Mouse (Mus musculus): Measurements from ENCODE around the gene Rc3h1. TPM values are rescaled to one million over a fixed set of nuclear protein-coding genes. Genes with fewer than 3 reads are reported as not detected.

Rc3h1 gene
- total and polyA plus RNA-seq, 2 experiments from 2014 or later = 4.7 to 32.6 TPM

DNA sequence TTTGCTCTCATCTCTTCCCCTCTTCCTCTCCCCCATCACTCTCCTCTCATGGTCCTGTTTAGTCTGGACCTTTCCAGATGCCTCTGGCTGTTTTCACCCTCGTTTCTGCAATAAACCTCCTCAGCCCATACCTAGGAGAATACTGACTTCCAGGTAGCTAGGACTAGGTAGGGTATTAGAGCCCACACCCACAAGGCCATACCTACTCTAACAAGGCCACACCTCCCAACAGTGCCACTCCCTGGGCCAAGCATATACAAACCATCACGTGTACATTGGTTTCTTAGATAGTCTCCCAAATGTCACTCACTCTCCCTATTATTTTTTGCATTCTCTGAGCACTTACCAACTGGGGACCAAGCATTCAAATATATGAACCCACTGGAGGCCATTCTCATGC, 21.2 kb upstream of the Rc3h1 start:
- Histone ChIP-seq H3K4me2 (ENCODE audit: low read depth, low read length) (no peak overlapping the region), H3K4me3 (ENCODE audit: low read depth, low read length) (no peak overlapping the region), H3K36me3 (replicated peaks; ENCODE audit: control insufficient read depth, insufficient read depth, low read length) (no peaks in the 10 kb centered on the region), H3K9me3 (replicated peaks; ENCODE audit: control insufficient read depth, low read length) (no peaks in the 10 kb centered on the region), H3K27ac (ENCODE audit: low read depth) (no peak overlapping the region), H3K27me3 (ENCODE audit: control insufficient read depth, insufficient read depth, low read length) (no peaks in the 10 kb centered on the region), H3K4me1 (ENCODE audit: control insufficient read depth, insufficient read depth) (no peaks in the 10 kb centered on the region), H3K9ac (replicated peaks; ENCODE audit: low read depth, low read length) (no peak overlapping the region)
- TF ChIP-seq EP300 (IDR thresholded peaks at IDR 0.05; ENCODE audit: low read depth) (no peak), CTCF (IDR thresholded peaks at IDR 0.05; ENCODE audit: low read depth) (no peak)
- WGBS = 44% methylated on average over 2 of the region's 2 CpGs
- ATAC-seq (ENCODE audit: insufficient read depth, low read depth) = no peak
- no peak for DNase-seq (ENCODE audit: low spot score)

GRCm38 (mm10) chr1:160899701-160900100, 6.5 kb upstream of the Rc3h1 start:
- no peak overlapping the region for H3K9ac ChIP-seq (replicated peaks; ENCODE audit: low read depth, low read length)
- 21% methylated on average over 10 of the region's 10 CpGs for WGBS
- H3K27me3 ChIP-seq (ENCODE audit: control insufficient read depth, insufficient read depth, low read length) = no peaks in the 10 kb centered on the region
- H3K36me3 ChIP-seq (replicated peaks; ENCODE audit: control insufficient read depth, insufficient read depth, low read length) = no peaks in the 10 kb centered on the region
- H3K27ac ChIP-seq (ENCODE audit: low read depth) = peak overlapping the region; percentile 63
- DNase-seq (ENCODE audit: low spot score) (peak; percentile 57), ATAC-seq (ENCODE audit: insufficient read depth, low read depth) (peak; percentile 84)
- H3K9me3 ChIP-seq (replicated peaks; ENCODE audit: control insufficient read depth, low read length) = no peaks in the 10 kb centered on the region
- H3K4me1 ChIP-seq (ENCODE audit: control insufficient read depth, insufficient read depth) = no peaks in the 10 kb centered on the region
- 0 out of 2 replicates have a peak overlapping the region, but pooled peaks have one; percentile 1 for H3K4me2 ChIP-seq (ENCODE audit: low read depth, low read length)
- H3K4me3 ChIP-seq (ENCODE audit: low read depth, low read length) = no peak overlapping the region
- no peak for TF ChIP-seq EP300 (IDR thresholded peaks at IDR 0.05; ENCODE audit: low read depth)
- TF ChIP-seq CTCF (IDR thresholded peaks at IDR 0.05; ENCODE audit: low read depth) = no peak

- peak; percentile 18 for DNase-seq (ENCODE audit: low spot score)
- H3K4me1 ChIP-seq (ENCODE audit: control insufficient read depth, insufficient read depth) = peaks cover 4% of the 10 kb centered on the region
- H3K9ac ChIP-seq (replicated peaks; ENCODE audit: low read depth, low read length) = no peak overlapping the region
- no peaks in the 10 kb centered on the region for H3K36me3 ChIP-seq (replicated peaks; ENCODE audit: control insufficient read depth, insufficient read depth, low read length)
- peak overlapping the region; percentile 17; the same call in 1 of the 2 replicates for H3K27ac ChIP-seq (ENCODE audit: low read depth)
- ATAC-seq (ENCODE audit: insufficient read depth, low read depth) = no peak
- no peaks in the 10 kb centered on the region for H3K27me3 ChIP-seq (ENCODE audit: control insufficient read depth, insufficient read depth, low read length)
- no peak overlapping the region for H3K4me2 ChIP-seq (ENCODE audit: low read depth, low read length)
- TF ChIP-seq CTCF (IDR thresholded peaks at IDR 0.05; ENCODE audit: low read depth) (no peak), EP300 (IDR thresholded peaks at IDR 0.05; ENCODE audit: low read depth) (0 out of 2 replicates have a peak, but pooled peaks have one; percentile 29)
- no peaks in the 10 kb centered on the region for H3K9me3 ChIP-seq (replicated peaks; ENCODE audit: control insufficient read depth, low read length)
- 17% methylated on average over 4 of the region's 4 CpGs for WGBS
- no peak overlapping the region for H3K4me3 ChIP-seq (ENCODE audit: low read depth, low read length)
These were observed 2.2 kb upstream of the Rc3h1 start for GRCm38 (mm10) chr1:160904047-160904446.

GRCm38 (mm10) chr1:160906558-160907481, 602 bp downstream of the Rc3h1 start:
- Histone ChIP-seq H3K4me1 (ENCODE audit: control insufficient read depth, insufficient read depth) (peaks cover 14% of the 10 kb centered on the region), H3K4me2 (ENCODE audit: low read depth, low read length) (peak overlapping the region; percentile 77), H3K9me3 (replicated peaks; ENCODE audit: control insufficient read depth, low read length) (no peaks in the 10 kb centered on the region), H3K36me3 (replicated peaks; ENCODE audit: control insufficient read depth, insufficient read depth, low read length) (no peaks in the 10 kb centered on the region), H3K27ac (ENCODE audit: low read depth) (peak overlapping the region; percentile 97), H3K27me3 (ENCODE audit: control insufficient read depth, insufficient read depth, low read length) (no peaks in the 10 kb centered on the region), H3K4me3 (ENCODE audit: low read depth, low read length) (peak overlapping the region; percentile 94), H3K9ac (replicated peaks; ENCODE audit: low read depth, low read length) (peak overlapping the region; percentile 96)
- 0% methylated on average over 53 of the region's 67 CpGs for WGBS
- DNase-seq (ENCODE audit: low spot score) = peak; percentile 69
- TF ChIP-seq EP300 (IDR thresholded peaks at IDR 0.05; ENCODE audit: low read depth) (no peak), CTCF (IDR thresholded peaks at IDR 0.05; ENCODE audit: low read depth) (no peak)
- peak; percentile 59 for ATAC-seq (ENCODE audit: insufficient read depth, low read depth)

DNA sequence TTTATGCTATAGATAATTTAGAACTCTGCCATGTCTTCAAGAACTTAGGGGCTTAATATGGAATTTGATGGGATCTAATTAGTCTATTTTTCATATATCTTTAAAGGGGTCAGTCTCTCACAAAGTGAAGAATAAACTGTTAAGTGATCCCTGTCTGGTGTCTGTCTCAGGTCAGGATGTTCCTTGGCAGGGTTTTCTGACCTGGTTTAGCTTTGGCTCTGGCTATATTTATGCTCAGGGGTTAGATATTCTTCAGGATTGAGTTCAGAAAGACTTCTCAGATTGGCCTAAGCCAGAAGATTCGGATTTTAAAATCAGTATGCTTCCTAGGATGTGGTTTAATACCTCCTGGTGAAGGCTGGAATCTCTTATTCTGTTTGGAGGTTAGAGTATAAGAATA, 4.0 kb downstream of the Rc3h1 start:
- peaks cover 17% of the 10 kb centered on the region for H3K4me1 ChIP-seq (ENCODE audit: control insufficient read depth, insufficient read depth)
- TF ChIP-seq EP300 (IDR thresholded peaks at IDR 0.05; ENCODE audit: low read depth) = no peak
- TF ChIP-seq CTCF (IDR thresholded peaks at IDR 0.05; ENCODE audit: low read depth) = no peak
- H3K4me2 ChIP-seq (ENCODE audit: low read depth, low read length) = no peak overlapping the region
- H3K9ac ChIP-seq (replicated peaks; ENCODE audit: low read depth, low read length) = no peak overlapping the region
- no peak overlapping the region for H3K4me3 ChIP-seq (ENCODE audit: low read depth, low read length)
- WGBS = 97% methylated on average over 1 of the region's 1 CpGs
- H3K27me3 ChIP-seq (ENCODE audit: control insufficient read depth, insufficient read depth, low read length) = no peaks in the 10 kb centered on the region
- H3K27ac ChIP-seq (ENCODE audit: low read depth) = no peak overlapping the region
- DNase-seq (ENCODE audit: low spot score) (no peak), ATAC-seq (ENCODE audit: insufficient read depth, low read depth) (no peak)
- no peaks in the 10 kb centered on the region for H3K36me3 ChIP-seq (replicated peaks; ENCODE audit: control insufficient read depth, insufficient read depth, low read length)
- no peaks in the 10 kb centered on the region for H3K9me3 ChIP-seq (replicated peaks; ENCODE audit: control insufficient read depth, low read length)
